Mouse (Mus musculus): ENCODE measurements around the gene Olfr569. TPM values are rescaled to one million over a fixed set of nuclear protein-coding genes. Genes with fewer than 3 reads are reported as not detected.

Gene Olfr569
- polyA plus RNA-seq, 1 experiment: not detected

GRCm38 (mm10) chr7:102876822-102877221 lies 13.9 kb downstream of the Olfr569 start, which contains the start of gene Olfr568:
Gene Olfr568, plus strand, starts transcription at chr7:102877122.
- H3K27me3 ChIP-seq (ENCODE audit: control insufficient read depth, insufficient read depth, low read length): no peaks in the 10 kb centered on the region
- no peak within 1 kb of the TSS for H3K4me3 ChIP-seq (ENCODE audit: low read depth, low read length)
- no peak within 1 kb of the TSS for H3K27ac ChIP-seq (ENCODE audit: insufficient read depth, low read depth, low read length)
- H3K36me3 ChIP-seq (ENCODE audit: control insufficient read depth, insufficient read depth, low read length): no peaks in the 10 kb centered on the region
- no peaks in the 10 kb centered on the region for H3K4me1 ChIP-seq (ENCODE audit: control insufficient read depth, insufficient read depth, insufficient read length, low read length)
- TF ChIP-seq CTCF (IDR thresholded peaks at IDR 0.05; ENCODE audit: extremely low read depth, insufficient read length, insufficient replicate concordance, low read depth, low read length) (no peak), POLR2A (IDR thresholded peaks at IDR 0.05; ENCODE audit: low read depth, low read length) (no peak)

- 80% methylated on average over 1 of the region's 1 CpGs for WGBS
- Histone ChIP-seq H3K36me3 (ENCODE audit: control insufficient read depth, insufficient read depth, low read length) (no peaks in the 10 kb centered on the region), H3K4me1 (ENCODE audit: control insufficient read depth, insufficient read depth, insufficient read length, low read length) (no peaks in the 10 kb centered on the region), H3K4me3 (ENCODE audit: low read depth, low read length) (no peak within 1 kb of the TSS), H3K27ac (ENCODE audit: insufficient read depth, low read depth, low read length) (no peak within 1 kb of the TSS), H3K27me3 (ENCODE audit: control insufficient read depth, insufficient read depth, low read length) (no peaks in the 10 kb centered on the region)
- TF ChIP-seq CTCF (IDR thresholded peaks at IDR 0.05; ENCODE audit: extremely low read depth, insufficient read length, insufficient replicate concordance, low read depth, low read length) (no peak), POLR2A (IDR thresholded peaks at IDR 0.05; ENCODE audit: low read depth, low read length) (no peak)
Measured at GRCm38 (mm10) chr7:102858665-102859064, 32.0 kb downstream of the Olfr569 start, which contains the start of gene Olfr566. Gene Olfr566, minus strand, starts transcription at chr7:102858765.

DNA sequence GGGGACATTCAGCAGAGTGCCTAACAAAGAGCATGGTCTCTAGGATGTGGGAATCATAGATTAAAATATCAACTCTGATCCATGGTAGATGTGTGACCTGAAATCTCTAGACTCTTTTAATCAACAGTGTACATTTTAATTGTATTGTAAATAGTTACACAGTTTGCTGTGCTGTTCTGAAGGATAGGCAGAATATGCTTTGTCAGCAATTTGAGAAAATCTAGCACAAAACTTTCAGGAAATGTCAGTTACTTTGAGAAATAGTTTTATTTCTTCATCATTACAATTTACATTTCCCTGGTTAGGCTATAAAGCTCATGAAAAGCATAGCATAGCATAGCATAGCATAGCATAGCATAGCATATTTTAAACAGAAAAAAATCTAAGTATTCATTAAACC lies 34.9 kb downstream of the Olfr569 start:
- Histone ChIP-seq H3K27me3 (ENCODE audit: control insufficient read depth, insufficient read depth, low read length) (no peaks in the 10 kb centered on the region), H3K27ac (ENCODE audit: insufficient read depth, low read depth, low read length) (no peak overlapping the region), H3K4me1 (ENCODE audit: control insufficient read depth, insufficient read depth, insufficient read length, low read length) (no peaks in the 10 kb centered on the region), H3K36me3 (ENCODE audit: control insufficient read depth, insufficient read depth, low read length) (no peaks in the 10 kb centered on the region), H3K4me3 (ENCODE audit: low read depth, low read length) (no peak overlapping the region)
- TF ChIP-seq POLR2A (IDR thresholded peaks at IDR 0.05; ENCODE audit: low read depth, low read length): no peak
- TF ChIP-seq CTCF (IDR thresholded peaks at IDR 0.05; ENCODE audit: extremely low read depth, insufficient read length, insufficient replicate concordance, low read depth, low read length): no peak

Other genes starting within 250 kb of the Olfr569 start
- gene Olfr555, start 232.1 kb downstream of the Olfr569 start, polyA plus RNA-seq (2012; rRNA removed): not detected in 2 replicates
- not detected in 2 replicates for gene Olfr556, start 226.0 kb downstream of the Olfr569 start, polyA plus RNA-seq (2012; rRNA removed)
- 1.7 and 2.2 TPM in 2 replicates for gene Trim68, start 203.6 kb downstream of the Olfr569 start, polyA plus RNA-seq (2012; rRNA removed)
- not detected in 2 replicates for gene Olfr557, start 195.0 kb downstream of the Olfr569 start, polyA plus RNA-seq (2012; rRNA removed)
- 0.11 and 0.63 TPM in 2 replicates for gene Olfr558, start 188.7 kb downstream of the Olfr569 start, polyA plus RNA-seq (2012; rRNA removed)
- gene Olfr33, start 171.8 kb downstream of the Olfr569 start, polyA plus RNA-seq (2012; rRNA removed): not detected in 2 replicates
- gene Olfr559, start 163.4 kb downstream of the Olfr569 start, polyA plus RNA-seq (2012; rRNA removed): not detected in 2 replicates
- gene Olfr560, start 131.5 kb downstream of the Olfr569 start, polyA plus RNA-seq (2012; rRNA removed): not detected in 2 replicates
- gene Olfr78, start 131.4 kb downstream of the Olfr569 start, polyA plus RNA-seq (2012; rRNA removed): 0.55 and 0.71 TPM in 2 replicates
- gene Olfr561, start 119.7 kb downstream of the Olfr569 start, polyA plus RNA-seq (2012; rRNA removed): not detected in 2 replicates
- gene Olfr564, start 87.4 kb downstream of the Olfr569 start, polyA plus RNA-seq (2012; rRNA removed): not detected in 2 replicates
- gene Olfr566, start 32.1 kb downstream of the Olfr569 start, polyA plus RNA-seq (2012; rRNA removed): not detected in 2 replicates
- gene Olfr568, start 13.8 kb downstream of the Olfr569 start, polyA plus RNA-seq (2012; rRNA removed): not detected in 2 replicates
- gene Olfr570, start 3.7 kb upstream of the Olfr569 start, polyA plus RNA-seq (2012; rRNA removed): not detected in 2 replicates
- gene Olfr571, start 26.7 kb upstream of the Olfr569 start, polyA plus RNA-seq (2012; rRNA removed): not detected in 2 replicates
- not detected in 2 replicates for gene Olfr572, start 33.5 kb upstream of the Olfr569 start, polyA plus RNA-seq (2012; rRNA removed)
- gene Olfr573-ps1, start 51.7 kb upstream of the Olfr569 start, polyA plus RNA-seq (2012; rRNA removed): not detected in 2 replicates
- gene Olfr574, start 57.6 kb upstream of the Olfr569 start, polyA plus RNA-seq (2012; rRNA removed): not detected in 2 replicates
- gene Olfr575, start 67.9 kb upstream of the Olfr569 start, polyA plus RNA-seq (2012; rRNA removed): not detected in 2 replicates
- gene Olfr576, start 71.8 kb upstream of the Olfr569 start, polyA plus RNA-seq (2012; rRNA removed): not detected in 2 replicates
- not detected in 2 replicates for gene Olfr577, start 85.1 kb upstream of the Olfr569 start, polyA plus RNA-seq (2012; rRNA removed)
- gene Olfr578, start 98.4 kb upstream of the Olfr569 start, polyA plus RNA-seq (2012; rRNA removed): not detected in 2 replicates
- gene Olfr582, start 147.1 kb upstream of the Olfr569 start, polyA plus RNA-seq (2012; rRNA removed): not detected in 2 replicates
- gene Olfr583, start 160.4 kb upstream of the Olfr569 start, polyA plus RNA-seq (2012; rRNA removed): not detected in 2 replicates
- not detected in 2 replicates for gene Olfr584, start 191.0 kb upstream of the Olfr569 start, polyA plus RNA-seq (2012; rRNA removed)
- gene Olfr585, start 206.8 kb upstream of the Olfr569 start, polyA plus RNA-seq (2012; rRNA removed): not detected in 2 replicates
- gene Olfr586, start 234.8 kb upstream of the Olfr569 start, polyA plus RNA-seq (2012; rRNA removed): not detected in 2 replicates
- not detected in 2 replicates for gene Olfr588-ps1, start 250.0 kb upstream of the Olfr569 start, polyA plus RNA-seq (2012; rRNA removed)

Measured in small intestine, adult 2 months (tissue).